Mouse (Mus musculus): ENCODE results near the gene Scube2.

DNA sequence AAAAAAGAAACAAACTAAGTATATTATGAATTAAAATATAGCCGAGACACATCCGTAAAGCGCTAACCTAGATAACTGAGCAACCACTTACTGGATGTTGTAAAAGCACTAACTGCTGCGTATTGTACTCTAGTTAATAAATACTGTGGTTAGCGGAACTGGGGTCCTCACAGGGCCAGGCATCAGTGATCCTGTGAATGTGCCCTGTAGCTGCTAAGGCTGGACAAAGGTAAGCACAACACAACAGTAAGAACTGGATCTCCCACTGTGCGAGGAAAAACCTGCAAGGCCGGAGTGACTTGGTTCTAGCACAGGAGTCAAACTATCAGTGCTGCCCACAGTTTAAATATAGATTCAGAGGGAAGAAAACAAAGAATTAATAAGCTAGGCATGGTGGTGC is 5.3 kb downstream of the Scube2 start:
- TF ChIP-seq MAFK (IDR thresholded peaks at IDR 0.05; ENCODE audit: insufficient read depth, low read depth, low read length) (no peak), ZC3H11A (IDR thresholded peaks at IDR 0.05; ENCODE audit: borderline replicate concordance, low read depth, low read length) (no peak), ZNF384 (IDR thresholded peaks at IDR 0.05; ENCODE audit: low read depth, low read length) (no peak), HCFC1 (IDR thresholded peaks at IDR 0.05; ENCODE audit: borderline replicate concordance, insufficient read depth, low read length) (no peak), CHD2 (IDR thresholded peaks at IDR 0.05; ENCODE audit: low read depth, low read length) (no peak)
